Mouse (Mus musculus): Measurements from ENCODE around the gene Tacr2. TPM values are rescaled to one million over a fixed set of nuclear protein-coding genes. Genes with fewer than 3 reads are reported as not detected.

Tacr2 gene
- polyA plus RNA-seq, 1 experiment, result not detected

DNA sequence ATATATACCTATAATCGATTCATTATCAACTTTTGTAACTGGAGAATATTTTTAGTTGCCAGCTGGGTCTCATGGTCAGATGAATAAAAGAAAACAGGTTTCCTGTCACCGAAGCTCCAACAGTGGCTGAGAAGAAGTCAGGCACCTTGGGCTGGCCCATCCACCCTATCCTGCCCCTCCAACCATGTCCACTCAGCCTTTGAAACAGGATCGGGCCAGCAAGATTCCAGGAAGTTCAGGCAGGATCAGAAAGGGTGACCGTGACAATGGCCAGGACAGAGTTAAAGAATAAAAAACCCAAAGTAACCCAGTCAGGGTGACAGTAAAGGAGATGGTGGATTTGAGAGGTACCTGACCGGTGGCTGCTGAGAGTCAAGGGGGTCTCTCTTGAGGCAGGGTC lies 57.4 kb downstream of the Tacr2 start:
- TF ChIP-seq POLR2A (IDR thresholded peaks at IDR 0.05; ENCODE audit: low read depth, low read length) (no peak), CTCF (conservative IDR thresholded peaks at IDR 0.05; ENCODE audit: insufficient read depth, insufficient read length, low read depth, low read length) (no peak)
- WGBS, result 44% methylated on average over 5 of the region's 5 CpGs
- Histone ChIP-seq H3K4me1 (ENCODE audit: control insufficient read depth, insufficient read depth, low read length) (peaks cover 11% of the 10 kb centered on the region), H3K36me3 (ENCODE audit: control insufficient read depth, insufficient read depth, low read length) (no peaks in the 10 kb centered on the region), H3K4me3 (ENCODE audit: insufficient read depth, low read depth, low read length) (no peak overlapping the region), H3K27ac (ENCODE audit: insufficient read depth, low read depth, low read length) (peak overlapping the region; percentile 48; the same call in 1 of the 2 replicates), H3K27me3 (replicated peaks; ENCODE audit: control insufficient read depth, insufficient read depth, low read length) (no peaks in the 10 kb centered on the region)
- DNase-seq, result peak; percentile 68

DNA sequence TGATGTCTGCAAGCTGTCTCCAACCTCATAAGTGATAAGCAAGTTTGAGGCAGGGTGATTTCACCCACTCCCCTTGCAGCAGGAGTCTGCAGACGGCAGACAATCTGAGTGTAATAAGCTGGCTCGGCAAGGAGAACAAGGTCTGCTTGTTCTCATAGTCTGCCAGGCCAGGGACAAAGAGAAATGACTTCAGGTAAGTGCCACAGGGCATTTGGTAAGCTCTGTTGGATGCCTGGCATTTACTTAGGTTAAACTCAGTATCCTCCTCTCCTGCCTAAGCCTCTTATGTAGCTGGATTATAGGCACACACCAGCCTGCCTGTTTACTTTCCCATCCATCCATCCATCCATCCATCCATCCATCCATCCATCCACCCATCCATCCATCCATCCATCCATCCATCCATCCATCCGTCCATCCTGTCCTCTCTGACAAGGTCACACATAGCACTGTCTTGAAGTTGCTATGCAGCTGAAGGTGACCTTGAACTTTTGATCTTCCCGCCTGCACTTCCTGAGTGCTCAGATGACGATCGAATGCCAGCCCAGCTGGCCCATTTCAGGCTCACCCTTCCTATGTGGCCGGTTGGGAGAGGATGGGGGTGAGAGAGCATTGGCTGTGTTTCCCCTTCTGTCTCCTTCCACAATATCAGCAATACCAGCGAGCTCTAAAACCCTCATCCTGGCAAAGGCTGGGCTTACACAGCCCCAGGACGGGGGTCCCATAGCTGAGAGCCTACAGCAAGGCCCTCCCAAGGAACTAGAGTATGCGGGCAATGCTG lies 58.2 kb downstream of the Tacr2 start:
- Histone ChIP-seq H3K36me3 (ENCODE audit: control insufficient read depth, insufficient read depth, low read length) (no peaks in the 10 kb centered on the region), H3K27ac (ENCODE audit: insufficient read depth, low read depth, low read length) (peak overlapping the region; percentile 48; the same call in 1 of the 2 replicates), H3K4me3 (ENCODE audit: insufficient read depth, low read depth, low read length) (no peak overlapping the region), H3K4me1 (ENCODE audit: control insufficient read depth, insufficient read depth, low read length) (peaks cover 11% of the 10 kb centered on the region), H3K27me3 (replicated peaks; ENCODE audit: control insufficient read depth, insufficient read depth, low read length) (no peaks in the 10 kb centered on the region)
- no peak for TF ChIP-seq CTCF (conservative IDR thresholded peaks at IDR 0.05; ENCODE audit: insufficient read depth, insufficient read length, low read depth, low read length)
- TF ChIP-seq POLR2A (IDR thresholded peaks at IDR 0.05; ENCODE audit: low read depth, low read length), result no peak
- WGBS, result 60% methylated on average over 10 of the region's 10 CpGs
- DNase-seq, result no peak

DNA sequence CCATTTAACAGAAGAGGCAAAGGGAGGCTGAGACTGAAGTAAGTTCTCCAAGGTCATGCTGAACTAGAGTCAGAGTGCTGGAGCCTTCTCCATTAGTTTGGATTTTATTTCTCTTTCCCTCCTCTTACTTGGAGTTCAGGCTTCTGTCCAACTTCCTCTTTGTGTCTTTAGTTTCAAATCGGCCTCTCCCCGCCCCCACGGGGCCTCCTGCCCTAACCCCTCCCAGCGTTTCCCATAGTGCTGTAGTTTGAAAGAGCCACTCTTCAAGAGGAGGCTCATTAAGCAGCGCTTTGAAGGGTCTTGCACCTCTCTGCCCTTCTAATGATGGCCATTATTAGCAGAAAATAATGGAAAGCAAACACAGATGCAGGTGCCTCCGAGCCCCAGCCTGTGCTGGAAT lies 59.2 kb downstream of the Tacr2 start:
- Histone ChIP-seq H3K4me3 (ENCODE audit: insufficient read depth, low read depth, low read length) (no peak overlapping the region), H3K4me1 (ENCODE audit: control insufficient read depth, insufficient read depth, low read length) (peaks cover 11% of the 10 kb centered on the region), H3K36me3 (ENCODE audit: control insufficient read depth, insufficient read depth, low read length) (no peaks in the 10 kb centered on the region), H3K27ac (ENCODE audit: insufficient read depth, low read depth, low read length) (peak overlapping the region; percentile 43; the same call in 1 of the 2 replicates), H3K27me3 (replicated peaks; ENCODE audit: control insufficient read depth, insufficient read depth, low read length) (no peaks in the 10 kb centered on the region)
- WGBS, result 19% methylated on average over 6 of the region's 6 CpGs
- DNase-seq, result peak; percentile 85
- TF ChIP-seq CTCF (conservative IDR thresholded peaks at IDR 0.05; ENCODE audit: insufficient read depth, insufficient read length, low read depth, low read length) (no peak), POLR2A (IDR thresholded peaks at IDR 0.05; ENCODE audit: low read depth, low read length) (no peak)

DNA sequence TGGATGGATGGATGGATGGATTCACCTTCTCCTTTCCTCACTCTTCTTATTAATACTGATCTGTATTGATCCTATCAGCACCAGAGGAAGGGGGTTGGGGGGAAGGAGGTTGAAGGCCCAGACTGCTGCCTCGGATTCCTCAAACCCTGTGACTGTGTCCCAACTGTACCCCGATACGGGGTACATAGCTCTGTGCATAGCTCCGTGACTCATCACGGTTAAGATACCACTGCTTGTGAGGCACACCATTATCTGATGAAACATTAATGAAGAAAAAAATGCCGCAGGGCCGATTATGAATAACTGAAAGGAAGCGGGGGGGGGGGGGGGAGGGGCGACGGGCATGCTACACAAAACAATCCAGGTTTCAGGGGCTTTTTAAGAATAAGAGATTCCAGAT lies 60.9 kb downstream of the Tacr2 start:
- H3K27ac ChIP-seq (ENCODE audit: insufficient read depth, low read depth, low read length), result no peak overlapping the region

GRCm38 (mm10) chr10:62313885-62314424 lies 61.7 kb downstream of the Tacr2 start:
- H3K36me3 ChIP-seq (ENCODE audit: control insufficient read depth, insufficient read depth, low read length), result no peaks in the 10 kb centered on the region
- peak; percentile 80 for DNase-seq
- peaks cover 11% of the 10 kb centered on the region for H3K4me1 ChIP-seq (ENCODE audit: control insufficient read depth, insufficient read depth, low read length)
- H3K27ac ChIP-seq (ENCODE audit: insufficient read depth, low read depth, low read length), result peak overlapping the region; percentile 89
- WGBS, result 17% methylated on average over 15 of the region's 15 CpGs
- no peaks in the 10 kb centered on the region for H3K27me3 ChIP-seq (replicated peaks; ENCODE audit: control insufficient read depth, insufficient read depth, low read length)
- TF ChIP-seq POLR2A (IDR thresholded peaks at IDR 0.05; ENCODE audit: low read depth, low read length) (no peak), CTCF (conservative IDR thresholded peaks at IDR 0.05; ENCODE audit: insufficient read depth, insufficient read length, low read depth, low read length) (no peak)
- no peak overlapping the region for H3K4me3 ChIP-seq (ENCODE audit: insufficient read depth, low read depth, low read length)

More for the DNA sequence above, 60.9 kb downstream of the Tacr2 start:
- Histone ChIP-seq H3K27me3 (replicated peaks; ENCODE audit: control insufficient read depth, insufficient read depth, low read length) (no peaks in the 10 kb centered on the region), H3K4me3 (ENCODE audit: insufficient read depth, low read depth, low read length) (no peak overlapping the region), H3K4me1 (ENCODE audit: control insufficient read depth, insufficient read depth, low read length) (peaks cover 11% of the 10 kb centered on the region), H3K36me3 (ENCODE audit: control insufficient read depth, insufficient read depth, low read length) (no peaks in the 10 kb centered on the region)
- TF ChIP-seq POLR2A (IDR thresholded peaks at IDR 0.05; ENCODE audit: low read depth, low read length) (no peak), CTCF (conservative IDR thresholded peaks at IDR 0.05; ENCODE audit: insufficient read depth, insufficient read length, low read depth, low read length) (no peak)
- no peak for DNase-seq
- WGBS, result 27% methylated on average over 10 of the region's 10 CpGs

Other genes with a start within 250 kb of the Tacr2 start
- not detected in 2 replicates for gene Neurog3, start 119.3 kb upstream of the Tacr2 start, polyA plus RNA-seq (2012; rRNA removed)
- 9.6 and 10.3 TPM in 2 replicates for gene Fam241b, start 108.5 kb upstream of the Tacr2 start, polyA plus RNA-seq (2012; rRNA removed)
- 38.8 and 52.7 TPM in 2 replicates for gene Tspan15, start 21.2 kb upstream of the Tacr2 start, polyA plus RNA-seq (2012; rRNA removed)
- 60.5 and 60.9 TPM in 2 replicates for gene Hk1, start 127.5 kb downstream of the Tacr2 start, polyA plus RNA-seq (2012; rRNA removed)
- 1.1 TPM in 2 replicates for gene Hkdc1, start 170.1 kb downstream of the Tacr2 start, polyA plus RNA-seq (2012; rRNA removed)
- 0.14 and 0.16 TPM in 2 replicates for gene 4930507D05Rik, start 197.1 kb downstream of the Tacr2 start, polyA plus RNA-seq (2012; rRNA removed)
- 22.9 and 25.4 TPM in 2 replicates for gene Supv3l1, start 197.3 kb downstream of the Tacr2 start, polyA plus RNA-seq (2012; rRNA removed)
- gene Vps26a, start 234.4 kb downstream of the Tacr2 start, polyA plus RNA-seq (2012; rRNA removed), result 16.7 and 24.5 TPM in 2 replicates